Mouse (Mus musculus) liver, embryonic 15.5 days (tissue): Measurements from ENCODE around the gene Gm49416. TPM values are rescaled to one million over a fixed set of nuclear protein-coding genes. Genes with fewer than 3 reads are reported as not detected.

ENCODE experiments used
- ATAC-seq: fragments of 200-750 bp; cut with Nextera tagmentation; 2 replicates; pipeline ENCODE4 v1.8.0; 2017; ENCODE audit warnings: moderate number of reproducible peaks, mild to moderate bottlenecking, moderate library complexity; ENCODE audit not compliant: insufficient read depth
- H3K27ac ChIP-seq: fragments of 300-500 bp; sonication (generic); replicated peaks from 2 replicates; pipeline ENCODE4 v1.5.1; 2015; ENCODE audit warnings: mild to moderate bottlenecking, inconsistent platforms
- H3K27me3 ChIP-seq: fragments of 300-500 bp; sonication (generic); 2 replicates; pipeline ENCODE4 v1.6.1; 2015; ENCODE audit warnings: mild to moderate bottlenecking, inconsistent platforms
- H3K36me3 ChIP-seq: fragments of 300-500 bp; sonication (generic); replicated peaks from 2 replicates; pipeline ENCODE4 v1.6.1; 2015; ENCODE audit warnings: moderate library complexity, mild to moderate bottlenecking, inconsistent platforms
- H3K4me1 ChIP-seq: fragments of 300-500 bp; sonication (generic); replicated peaks from 2 replicates; pipeline ENCODE4 v1.6.1; 2015; ENCODE audit warnings: inconsistent platforms
- H3K4me2 ChIP-seq: fragments of 300-500 bp; sonication (generic); 2 replicates; pipeline ENCODE4 v1.6.1; 2015; ENCODE audit warnings: moderate library complexity, mild to moderate bottlenecking, inconsistent platforms
- H3K4me3 ChIP-seq: fragments of 300-500 bp; sonication (generic); replicated peaks from 2 replicates; pipeline ENCODE4 v1.5.1; 2015; ENCODE audit warnings: mild to moderate bottlenecking, inconsistent platforms
- H3K9ac ChIP-seq: fragments of 300-500 bp; sonication (generic); 2 replicates; pipeline ENCODE4 v1.6.1; 2015; ENCODE audit warnings: moderate library complexity, mild to moderate bottlenecking, inconsistent platforms
- H3K9me3 ChIP-seq: fragments of 300-500 bp; sonication (generic); replicated peaks from 2 replicates; pipeline ENCODE4 v1.6.1; 2016; ENCODE audit warnings: inconsistent platforms
- whole genome bisulfite sequencing: fragments of 180-500 bp; shearing (Covaris S2); methylation state at CpG from one replicate; pipeline ENCODE4 v1.1.7; 2015; ENCODE audit warnings: mixed read lengths; ENCODE audit not compliant: insufficient replicate concordance; 5-methylcytosine and 5-hydroxymethylcytosine counted together
- polyA plus RNA-seq: library from polyadenylated mRNA; unstranded; fragments of >200 nt; fragmentation: Nextera tagmentation; extraction: Ambion mirVana; gene quantifications from 2 replicates; pipeline ENCODE4 v1.2.1, GENCODE M21; 2015

The Gm49416 gene
- polyA plus RNA-seq, 1 experiment from 2014 or later: 0.29 TPM

- H3K27ac ChIP-seq: peak overlapping the region; percentile 96
- peak overlapping the region; percentile 85 for H3K9ac ChIP-seq
- H3K4me2 ChIP-seq: peak overlapping the region; percentile 88
- H3K9me3 ChIP-seq: no peaks in the 10 kb centered on the region
- H3K4me1 ChIP-seq: peaks cover 54% of the 10 kb centered on the region
- ATAC-seq: no peak
- no peaks in the 10 kb centered on the region for H3K27me3 ChIP-seq
- WGBS: 82% methylated on average over 9 of the region's 9 CpGs
- H3K36me3 ChIP-seq: peaks cover 33% of the 10 kb centered on the region
- H3K4me3 ChIP-seq: peak overlapping the region; percentile 90
These were observed 33.0 kb downstream of the Gm49416 start for GRCm38 (mm10) chr19:8921741-8922140.

GRCm38 (mm10) chr19:8926766-8927165, 38.0 kb downstream of the Gm49416 start:
- Histone ChIP-seq H3K4me2 (peak overlapping the region; percentile 1; the same call in 1 of the 2 replicates), H3K36me3 (peaks cover 46% of the 10 kb centered on the region), H3K4me1 (peaks cover 82% of the 10 kb centered on the region), H3K4me3 (no peak overlapping the region), H3K9ac (no peak overlapping the region), H3K27ac (peak overlapping the region; percentile 92; the same call in 1 of the 2 replicates), H3K9me3 (no peaks in the 10 kb centered on the region), H3K27me3 (no peaks in the 10 kb centered on the region)
- 39% methylated on average over 2 of the region's 2 CpGs for WGBS
- no peak for ATAC-seq

GRCm38 (mm10) chr19:8927891-8928525, 39.3 kb downstream of the Gm49416 start:
- 28% methylated on average over 12 of the region's 12 CpGs for WGBS
- peak; percentile 44 for ATAC-seq
- Histone ChIP-seq H3K27ac (peak overlapping the region; percentile 92), H3K36me3 (peaks cover 49% of the 10 kb centered on the region), H3K4me2 (peak overlapping the region; percentile 99), H3K27me3 (no peaks in the 10 kb centered on the region), H3K9me3 (no peaks in the 10 kb centered on the region), H3K4me1 (peaks cover 71% of the 10 kb centered on the region), H3K9ac (no peak overlapping the region), H3K4me3 (peak overlapping the region; percentile 89)

- H3K4me1 ChIP-seq: peaks cover 64% of the 10 kb centered on the region
- H3K27me3 ChIP-seq: no peaks in the 10 kb centered on the region
- 32% methylated on average over 16 of the region's 16 CpGs for WGBS
- H3K27ac ChIP-seq: peak overlapping the region; percentile 92
- H3K36me3 ChIP-seq: peaks cover 52% of the 10 kb centered on the region
- H3K4me2 ChIP-seq: peak overlapping the region; percentile 99
- H3K9me3 ChIP-seq: no peaks in the 10 kb centered on the region
- ATAC-seq: peak; percentile 6
- peak overlapping the region; percentile 86 for H3K9ac ChIP-seq
- H3K4me3 ChIP-seq: peak overlapping the region; percentile 89
These were observed 40.0 kb downstream of the Gm49416 start for GRCm38 (mm10) chr19:8928689-8929223.

GRCm38 (mm10) chr19:8929224-8930088, 40.7 kb downstream of the Gm49416 start, which contains the start of the genes Rom1 and Eml3:
TSS of gene Rom1 (minus strand) at chr19:8929356.
TSS of gene Eml3 (plus strand) at chr19:8929552.
- H3K4me3 ChIP-seq: peak within 1 kb of the TSS; percentile 89
- peak; percentile 74 for ATAC-seq
- H3K27me3 ChIP-seq: no peaks in the 10 kb centered on the region
- H3K36me3 ChIP-seq: peaks cover 54% of the 10 kb centered on the region
- under 1% methylated on average over 73 of the region's 74 CpGs for WGBS
- H3K4me1 ChIP-seq: peaks cover 58% of the 10 kb centered on the region
- no peaks in the 10 kb centered on the region for H3K9me3 ChIP-seq
- H3K4me2 ChIP-seq: peak within 1 kb of the TSS; percentile 99
- H3K27ac ChIP-seq: peak within 1 kb of the TSS; percentile 92
- H3K9ac ChIP-seq: peak within 1 kb of the TSS; percentile 86

GRCm38 (mm10) chr19:8930117-8930516, 41.4 kb downstream of the Gm49416 start:
- Histone ChIP-seq H3K27ac (peak overlapping the region; percentile 92), H3K4me2 (peak overlapping the region; percentile 99), H3K4me3 (peak overlapping the region; percentile 89), H3K4me1 (peaks cover 58% of the 10 kb centered on the region), H3K36me3 (peaks cover 58% of the 10 kb centered on the region), H3K9ac (peak overlapping the region; percentile 86), H3K9me3 (no peaks in the 10 kb centered on the region), H3K27me3 (no peaks in the 10 kb centered on the region)
- ATAC-seq: no peak
- 8% methylated on average over 11 of the region's 11 CpGs for WGBS

GRCm38 (mm10) chr19:8930771-8931170, 42.0 kb downstream of the Gm49416 start:
- ATAC-seq: no peak
- no peaks in the 10 kb centered on the region for H3K9me3 ChIP-seq
- H3K4me2 ChIP-seq: peak overlapping the region; percentile 99
- H3K9ac ChIP-seq: peak overlapping the region; percentile 86; the same call in 1 of the 2 replicates
- H3K27ac ChIP-seq: peak overlapping the region; percentile 92; the same call in 1 of the 2 replicates
- H3K4me3 ChIP-seq: peak overlapping the region; percentile 89
- WGBS: 68% methylated on average over 7 of the region's 7 CpGs
- H3K4me1 ChIP-seq: peaks cover 57% of the 10 kb centered on the region
- H3K36me3 ChIP-seq: peaks cover 58% of the 10 kb centered on the region
- no peaks in the 10 kb centered on the region for H3K27me3 ChIP-seq

GRCm38 (mm10) chr19:8936736-8937135, 48.0 kb downstream of the Gm49416 start:
- H3K4me3 ChIP-seq: no peak overlapping the region
- H3K4me1 ChIP-seq: peaks cover 25% of the 10 kb centered on the region
- no peak overlapping the region for H3K9ac ChIP-seq
- 74% methylated on average over 2 of the region's 2 CpGs for WGBS
- no peak overlapping the region for H3K27ac ChIP-seq
- H3K36me3 ChIP-seq: peaks cover 68% of the 10 kb centered on the region
- H3K9me3 ChIP-seq: no peaks in the 10 kb centered on the region
- H3K27me3 ChIP-seq: no peaks in the 10 kb centered on the region
- ATAC-seq: no peak
- H3K4me2 ChIP-seq: no peak overlapping the region

GRCm38 (mm10) chr19:8940526-8941133, 51.9 kb downstream of the Gm49416 start:
- no peak for ATAC-seq
- Histone ChIP-seq H3K9me3 (no peaks in the 10 kb centered on the region), H3K27ac (0 out of 2 replicates have a peak overlapping the region, but pooled peaks have one; percentile 97), H3K4me2 (peak overlapping the region; percentile 85), H3K27me3 (no peaks in the 10 kb centered on the region), H3K4me1 (peaks cover 56% of the 10 kb centered on the region), H3K36me3 (peaks cover 61% of the 10 kb centered on the region), H3K9ac (peak overlapping the region; percentile 97; the same call in 1 of the 2 replicates), H3K4me3 (peak overlapping the region; percentile 81; the same call in 1 of the 2 replicates)
- WGBS: 73% methylated on average over 15 of the region's 15 CpGs

- H3K4me3 ChIP-seq: peak overlapping the region; percentile 81
- 49% methylated on average over 10 of the region's 10 CpGs for WGBS
- H3K27ac ChIP-seq: peak overlapping the region; percentile 97
- peaks cover 61% of the 10 kb centered on the region for H3K4me1 ChIP-seq
- peak overlapping the region; percentile 97 for H3K9ac ChIP-seq
- peak overlapping the region; percentile 85 for H3K4me2 ChIP-seq
- peaks cover 61% of the 10 kb centered on the region for H3K36me3 ChIP-seq
- no peaks in the 10 kb centered on the region for H3K27me3 ChIP-seq
- ATAC-seq: no peak
- no peaks in the 10 kb centered on the region for H3K9me3 ChIP-seq
These were observed 52.4 kb downstream of the Gm49416 start for GRCm38 (mm10) chr19:8941136-8941514.
